Mouse (Mus musculus) ovary, postnatal 10 days (tissue): Measurements from ENCODE around the gene Ehmt2.
A peak's percentile ranks its signal among the peaks of the same experiment; 100 is the strongest.
"Not testable (repeated sequence)": the region's sequence is repeated elsewhere in the genome, so short reads cannot be mapped to it uniquely, and the experiment has no call there.

Experiments used
- DNase-seq: peaks from one replicate; pipeline ENCODE4 v3.0.0; 2022; ENCODE audit warnings: low spot score

Ehmt2 gene

DNA sequence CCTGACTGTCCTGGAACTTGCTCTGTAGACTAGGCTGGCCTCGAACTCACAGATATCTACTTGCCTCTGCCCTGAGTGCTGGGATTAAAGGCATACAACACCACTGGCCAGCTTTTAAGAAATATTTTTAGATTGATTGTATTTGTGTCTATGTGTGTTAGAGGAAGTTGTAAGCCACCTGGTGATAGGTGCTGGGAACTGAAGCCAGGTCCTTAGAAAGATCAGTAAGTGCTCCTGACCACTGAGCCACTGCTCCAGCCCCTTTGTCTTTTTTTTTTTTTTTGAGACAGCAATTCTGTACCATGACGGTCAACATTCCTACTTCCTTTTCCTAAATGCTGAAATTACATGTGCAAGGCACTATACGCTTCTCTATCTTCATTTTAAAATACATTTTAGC, 55.0 kb downstream of the Ehmt2 start:
- DNase-seq: no peak

DNA sequence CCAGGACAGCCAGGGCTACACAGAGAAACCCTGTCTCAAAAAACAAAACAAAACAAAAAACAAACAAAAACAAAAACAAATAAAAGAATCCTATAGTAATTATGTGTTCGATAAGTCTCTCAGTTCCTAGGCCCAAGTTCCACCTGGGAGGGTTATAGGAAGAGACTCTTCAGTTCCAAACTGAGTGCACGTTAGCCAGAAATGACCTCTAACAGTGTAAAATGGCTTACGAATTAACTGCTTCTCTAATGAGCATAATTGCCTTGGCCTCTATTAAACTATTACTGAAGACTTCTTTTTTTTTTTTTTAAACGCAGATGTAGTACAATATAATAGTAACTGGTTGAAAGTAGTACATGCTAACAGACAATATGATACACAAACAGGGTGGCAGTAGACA, 55.6 kb downstream of the Ehmt2 start:
- no peak for DNase-seq

DNA sequence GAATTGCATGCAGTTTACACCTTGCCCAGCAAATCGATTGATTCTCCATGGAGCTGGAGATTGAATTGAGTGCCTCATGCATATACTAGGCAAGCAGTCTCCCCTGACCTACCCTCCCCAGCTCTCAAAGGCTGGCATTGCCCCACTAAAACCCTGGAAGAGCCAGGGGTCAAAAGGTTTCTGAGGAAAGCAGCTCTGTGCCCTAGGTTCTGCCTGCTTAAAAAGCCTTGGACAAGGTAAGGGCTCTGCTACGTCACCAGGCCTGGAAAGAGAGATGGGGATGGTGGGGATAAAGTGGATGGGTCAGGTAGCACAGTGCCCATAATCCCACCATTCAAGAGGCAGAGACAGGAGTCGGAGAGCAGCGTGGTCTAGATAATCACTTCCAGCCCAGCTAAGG, 56.6 kb downstream of the Ehmt2 start:
- DNase-seq: no peak

DNA sequence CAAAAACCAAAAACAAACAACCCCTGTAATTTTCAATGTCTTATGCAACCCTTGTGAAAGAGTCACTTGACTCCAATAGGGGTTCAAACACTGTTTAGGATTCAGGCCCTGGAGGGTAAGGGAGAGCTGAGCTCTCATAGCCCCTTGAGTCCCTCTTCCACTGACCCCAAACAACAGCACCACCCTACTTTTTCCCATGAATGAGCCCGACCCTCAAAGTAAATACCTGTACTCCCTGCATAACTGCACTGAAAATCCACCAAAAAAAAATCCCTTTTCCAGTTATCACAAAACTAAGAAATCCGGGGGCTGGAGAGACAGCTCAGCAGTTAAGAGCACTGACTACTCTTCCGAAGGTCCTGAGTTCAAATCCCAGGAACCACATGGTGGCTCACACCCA, 57.6 kb downstream of the Ehmt2 start:
- DNase-seq: no peak

DNA sequence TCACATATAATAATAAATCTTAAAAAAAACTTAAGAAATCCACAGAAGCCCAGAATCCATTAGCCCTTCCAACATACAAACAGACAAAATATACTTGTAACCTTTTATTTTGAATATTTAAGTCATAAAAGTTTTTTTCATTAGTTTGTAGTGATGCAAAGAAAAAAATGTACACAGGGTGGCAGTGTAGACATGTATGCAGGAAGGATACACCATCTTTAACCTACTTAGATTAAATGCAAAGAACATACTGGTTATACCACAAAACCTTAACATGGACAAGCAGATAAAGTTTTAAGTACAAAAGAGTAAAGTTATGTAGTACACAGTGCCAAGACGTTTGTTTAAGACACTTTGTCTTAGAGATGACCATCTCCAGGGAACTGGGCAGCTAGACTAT, 58.1 kb downstream of the Ehmt2 start:
- DNase-seq: no peak

DNA sequence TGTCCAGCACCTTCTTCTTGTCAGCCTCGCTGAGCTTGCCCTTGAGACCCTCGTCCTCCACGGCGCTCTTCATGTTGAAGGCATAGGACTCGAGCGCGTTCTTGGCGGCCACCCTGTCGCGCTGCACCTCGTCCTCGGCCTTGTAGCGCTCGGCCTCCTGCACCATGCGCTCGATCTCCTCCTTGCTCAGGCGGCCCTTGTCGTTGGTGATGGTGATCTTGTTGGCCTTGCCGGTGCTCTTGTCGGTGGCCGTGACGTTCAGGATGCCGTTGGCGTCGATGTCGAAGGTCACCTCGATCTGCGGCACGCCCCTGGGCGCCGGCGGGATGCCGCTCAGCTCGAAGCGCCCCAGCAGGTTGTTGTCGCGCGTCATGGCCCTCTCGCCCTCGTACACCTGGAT, 59.0 kb downstream of the Ehmt2 start:
- not testable (repeated sequence) for DNase-seq

DNA sequence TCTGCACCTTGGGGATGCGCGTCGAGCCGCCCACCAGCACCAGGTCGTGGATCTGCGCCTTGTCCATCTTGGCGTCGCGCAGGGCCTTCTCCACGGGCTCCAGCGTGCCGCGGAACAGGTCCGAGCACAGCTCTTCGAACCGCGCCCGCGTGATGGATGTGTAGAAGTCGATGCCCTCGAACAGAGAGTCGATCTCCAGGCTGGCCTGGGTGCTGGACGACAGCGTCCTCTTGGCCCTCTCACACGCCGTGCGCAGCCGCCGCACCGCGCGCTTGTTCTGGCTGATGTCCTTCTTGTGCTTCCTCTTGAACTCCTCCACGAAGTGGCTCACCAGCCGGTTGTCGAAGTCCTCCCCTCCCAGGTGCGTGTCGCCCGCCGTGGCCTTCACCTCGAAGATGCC, 59.7 kb downstream of the Ehmt2 start:
- DNase-seq: not testable (repeated sequence)

DNA sequence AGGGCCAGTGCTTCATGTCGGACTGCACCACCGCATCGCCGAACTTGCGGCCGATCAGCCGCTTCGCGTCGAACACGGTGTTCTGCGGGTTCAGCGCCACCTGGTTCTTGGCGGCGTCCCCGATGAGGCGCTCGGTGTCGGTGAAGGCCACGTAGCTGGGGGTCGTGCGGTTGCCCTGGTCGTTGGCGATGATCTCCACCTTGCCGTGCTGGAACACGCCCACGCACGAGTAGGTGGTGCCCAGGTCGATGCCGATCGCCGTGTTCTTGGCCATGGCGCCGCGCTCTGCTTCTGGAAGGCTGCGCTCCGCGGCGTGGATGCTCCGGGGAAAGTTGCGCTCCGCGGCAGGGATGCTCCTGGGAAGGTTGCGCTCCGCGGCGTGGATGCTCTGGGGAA, 60.5 kb downstream of the Ehmt2 start:
- not testable (repeated sequence) for DNase-seq

DNA sequence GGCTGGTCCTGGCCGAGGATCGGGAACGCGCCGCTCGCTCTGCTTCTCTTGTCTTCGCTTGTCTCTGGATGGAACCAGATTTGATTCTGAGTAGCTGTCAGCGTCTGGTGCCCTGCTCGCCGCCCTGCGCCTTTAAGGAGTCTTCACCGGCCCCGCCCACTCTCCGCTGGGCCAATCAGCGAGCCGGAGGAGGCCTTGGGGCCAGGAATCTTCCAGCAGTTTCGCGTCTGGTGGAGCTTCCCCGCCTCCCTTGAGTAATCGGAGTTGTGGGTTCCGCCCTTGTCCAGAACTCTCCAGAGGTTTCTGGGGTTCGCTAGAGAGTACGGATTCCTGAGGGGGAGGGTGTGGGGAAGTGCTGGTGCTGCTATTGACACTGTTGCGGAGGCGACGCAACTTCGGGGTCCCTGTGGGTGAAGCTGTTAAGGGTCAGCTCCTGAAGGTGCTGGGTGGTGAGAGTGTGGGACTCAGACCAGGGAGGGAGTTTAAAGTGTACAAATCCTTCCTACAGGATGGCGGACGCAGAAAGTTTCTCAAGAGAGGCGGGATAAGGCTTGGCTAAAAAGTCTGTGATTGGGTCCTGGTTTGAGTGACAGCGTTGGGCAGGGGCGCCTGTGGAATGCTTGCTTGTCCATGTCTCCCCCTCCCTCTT, 61.0 kb downstream of the Ehmt2 start, which contains the start of gene Hspa1b:
Hspa1b (minus strand) TSS at position 109 of the 649 bp plus-strand sequence.
- DNase-seq: peak; percentile 71

DNA sequence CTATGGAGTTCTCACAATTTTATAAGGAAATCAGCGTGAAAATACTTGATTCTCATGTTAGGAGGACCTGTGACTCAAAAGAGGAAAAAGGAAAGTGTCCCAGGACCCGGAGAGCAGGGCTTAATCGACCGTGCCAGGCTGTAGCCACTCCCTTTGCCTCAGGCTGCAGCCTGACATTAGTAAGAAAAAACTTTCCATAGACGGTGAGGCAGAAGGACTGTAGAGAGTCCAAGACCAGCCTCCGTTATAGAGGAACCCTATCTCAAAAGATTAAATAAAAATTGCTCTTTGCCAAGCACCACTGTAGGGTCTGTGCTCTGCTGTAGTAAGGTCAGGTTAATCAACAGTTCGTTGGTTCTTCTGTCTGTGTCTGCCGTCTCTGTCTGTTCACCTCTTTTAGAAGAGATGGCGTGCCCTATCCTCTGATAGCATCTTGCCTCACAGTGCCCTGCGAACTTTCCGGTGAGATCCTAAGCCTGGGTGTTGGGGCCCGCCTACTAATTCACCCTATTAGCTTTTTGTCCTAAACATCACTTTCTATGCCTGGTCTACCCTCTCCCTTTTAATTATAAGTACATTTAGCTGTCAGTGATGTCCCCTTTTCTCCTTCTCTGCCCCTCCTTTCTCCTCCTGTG, 61.7 kb downstream of the Ehmt2 start:
- DNase-seq: no peak

DNA sequence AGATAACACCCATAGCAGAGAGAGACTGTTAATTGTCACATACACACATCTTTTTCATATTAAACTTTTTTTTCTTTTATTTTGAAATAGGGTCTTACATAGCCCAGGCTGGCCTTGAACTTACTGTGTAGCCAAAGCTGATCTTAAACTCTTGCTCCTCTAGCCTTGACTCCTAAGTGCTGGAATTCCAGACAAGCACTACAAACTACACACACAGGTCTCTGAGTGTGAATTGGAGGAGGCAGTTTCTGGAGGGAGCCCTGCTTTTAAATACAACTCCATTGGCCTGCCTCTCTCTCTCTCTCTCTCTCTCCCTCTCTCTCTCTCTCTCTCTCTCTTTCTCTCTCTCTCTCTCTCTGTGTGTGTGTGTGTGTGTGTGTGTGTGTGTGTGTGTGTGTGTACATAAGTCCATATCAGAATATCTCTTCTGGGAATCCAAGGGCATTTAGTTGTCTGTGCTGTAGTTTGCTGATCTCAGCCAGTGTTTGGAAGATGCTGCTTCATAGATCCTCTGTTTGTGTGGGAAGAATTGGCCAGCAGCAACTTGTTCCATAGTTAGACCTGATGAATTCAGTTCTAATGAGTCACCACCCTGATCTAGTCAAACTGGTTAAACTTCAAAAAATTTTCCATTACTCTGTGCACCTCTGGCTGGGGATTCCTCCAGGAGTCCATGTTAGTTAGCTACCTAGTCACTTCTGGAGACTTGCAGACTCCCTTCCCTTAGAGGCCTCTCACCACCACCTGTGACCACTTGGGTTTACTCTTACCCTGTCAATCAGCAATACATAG, 62.6 kb downstream of the Ehmt2 start:
- DNase-seq: no peak

DNA sequence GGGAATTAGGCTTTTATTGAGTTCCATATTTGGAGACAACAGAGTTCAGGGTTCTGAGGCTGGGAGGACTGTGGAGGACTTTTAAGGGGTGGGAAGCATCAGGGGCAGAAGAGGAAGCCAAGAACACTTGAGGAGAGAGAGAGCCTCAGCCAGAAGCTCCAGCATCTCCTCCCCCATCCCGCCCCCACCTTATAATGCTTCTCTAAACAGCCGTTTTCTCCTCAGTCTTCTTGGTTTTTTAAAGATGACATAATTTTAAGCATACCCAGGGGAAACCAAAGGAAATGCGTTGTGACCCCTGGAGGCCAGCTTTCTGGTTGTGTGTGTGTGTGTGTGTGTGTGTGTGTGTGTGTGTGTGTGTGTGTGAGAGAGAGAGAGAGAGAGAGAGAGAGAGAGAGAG, 63.9 kb downstream of the Ehmt2 start:
- no peak for DNase-seq

DNA sequence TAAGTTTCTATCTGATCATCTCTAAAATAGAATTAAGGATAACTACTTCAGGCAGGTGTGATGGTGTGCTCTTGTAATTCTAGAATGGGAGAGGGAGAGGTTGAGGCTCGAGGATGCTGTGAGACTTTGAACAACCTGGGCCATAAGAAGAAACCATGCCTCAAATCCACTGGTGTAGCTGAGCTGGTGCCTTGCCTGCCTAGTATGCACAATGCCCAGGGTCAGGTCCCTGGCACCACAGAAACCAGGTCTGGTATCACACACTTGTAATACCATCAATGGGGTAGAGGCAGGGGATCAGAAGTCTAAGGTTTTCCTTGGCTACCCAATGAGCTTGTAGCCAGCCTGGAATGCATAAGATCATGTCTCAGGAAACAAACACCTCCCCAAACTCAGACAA, 64.6 kb downstream of the Ehmt2 start:
- DNase-seq: no peak
